Mouse (Mus musculus) bone marrow, adult 2 months (tissue): ENCODE results near the gene Kiss1r.

Experiments used
- CTCF ChIP-seq: fragments of 200-500 bp; IDR thresholded peaks from 2 replicates; pipeline ENCODE4 v1.5.1; 2011; ENCODE audit warnings: low read length, control low read depth; ENCODE audit not compliant: control insufficient read depth, insufficient read depth
- POLR2A ChIP-seq: fragments of 200-500 bp; IDR thresholded peaks from 2 replicates; pipeline ENCODE4 v1.6.1; 2011; ENCODE audit warnings: low read depth, mild to moderate bottlenecking, control low read depth, low read length, borderline replicate concordance; ENCODE audit not compliant: control insufficient read depth

GRCm38 (mm10) chr10:79945507-79946234 is 28.9 kb downstream of the Kiss1r start:
- TF ChIP-seq POLR2A (no peak), CTCF (no peak)
